Mouse (Mus musculus): ENCODE measurements around the gene Prkab1. TPM values are rescaled to one million over a fixed set of nuclear protein-coding genes. Genes with fewer than 3 reads are reported as not detected.

Gene Prkab1
- polyA plus RNA-seq, 1 experiment: 102 TPM

DNA sequence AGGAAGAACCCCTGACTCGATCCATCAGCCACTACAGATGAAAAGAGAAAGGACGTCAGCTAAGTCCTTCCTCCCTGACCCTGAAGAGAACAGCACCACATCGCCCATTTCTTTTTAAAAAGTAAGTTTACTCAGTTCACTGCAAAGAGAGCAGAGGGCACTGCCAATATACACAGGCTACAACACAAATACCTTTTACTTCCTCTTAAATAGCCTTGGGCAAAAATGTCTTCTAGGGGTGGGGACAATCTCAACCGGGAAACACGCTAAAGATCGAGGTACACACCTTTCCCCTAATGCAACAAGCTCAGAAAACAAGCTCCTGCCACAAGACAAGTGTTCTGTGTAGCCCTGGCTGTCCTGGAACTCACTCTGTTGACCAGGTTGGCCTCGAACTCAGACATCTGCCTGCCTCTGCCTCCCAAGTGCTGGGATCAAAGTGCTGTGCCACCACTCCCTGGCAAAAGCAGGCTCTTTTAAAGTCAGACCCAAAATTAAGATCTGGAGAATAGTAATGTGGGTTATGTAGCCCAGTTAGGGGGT is 1.6 kb downstream of the Prkab1 start:
- TF ChIP-seq CTCF (IDR thresholded peaks at IDR 0.05; ENCODE audit: borderline replicate concordance, control insufficient read depth, extremely low read depth, insufficient read depth, low read length, poor library complexity) (no peak), POLR2A (IDR thresholded peaks at IDR 0.05; ENCODE audit: control insufficient read depth, extremely low read depth, insufficient read depth, low read length, poor library complexity) (no peak)
- no peaks in the 10 kb centered on the region for H3K27me3 ChIP-seq (ENCODE audit: control insufficient read depth, insufficient read depth, low read length)
- H3K36me3 ChIP-seq (ENCODE audit: control insufficient read depth, insufficient read depth, low read length): peaks cover 30% of the 10 kb centered on the region
- H3K4me1 ChIP-seq (replicated peaks; ENCODE audit: control insufficient read depth, insufficient read depth, low read length): peaks cover 15% of the 10 kb centered on the region
- DNase-seq: no peak
- H3K27ac ChIP-seq (ENCODE audit: control insufficient read depth, insufficient read depth, low read length): no peak overlapping the region; the same call in 1 of the 2 replicates
- H3K4me3 ChIP-seq (ENCODE audit: control insufficient read depth, insufficient read depth, low read length): 0 out of 2 replicates have a peak overlapping the region, but pooled peaks have one; percentile 77
- WGBS: 54% methylated on average over 7 of the region's 7 CpGs

DNA sequence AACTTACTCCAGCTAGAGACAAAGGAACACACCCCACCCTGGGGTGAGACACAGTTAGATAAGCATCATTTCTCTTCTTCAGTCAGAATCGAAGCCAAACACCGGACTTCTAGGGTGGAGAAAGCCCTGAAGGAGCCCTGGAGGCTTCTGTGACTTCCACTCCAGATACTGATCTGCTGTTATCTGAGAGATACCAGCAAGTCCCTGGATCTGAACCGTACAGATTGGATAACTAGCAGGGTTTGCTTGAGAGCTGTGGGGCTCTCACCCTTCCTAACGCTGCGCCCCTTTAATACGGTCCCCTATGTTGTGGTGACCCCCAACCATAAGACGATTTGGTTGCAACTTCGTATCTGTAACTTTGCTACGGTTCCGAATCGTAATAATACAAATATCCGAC is 2.2 kb downstream of the Prkab1 start:
- Histone ChIP-seq H3K4me3 (ENCODE audit: control insufficient read depth, insufficient read depth, low read length) (no peak overlapping the region), H3K36me3 (ENCODE audit: control insufficient read depth, insufficient read depth, low read length) (peaks cover 36% of the 10 kb centered on the region), H3K27me3 (ENCODE audit: control insufficient read depth, insufficient read depth, low read length) (no peaks in the 10 kb centered on the region), H3K4me1 (replicated peaks; ENCODE audit: control insufficient read depth, insufficient read depth, low read length) (peaks cover 14% of the 10 kb centered on the region), H3K27ac (ENCODE audit: control insufficient read depth, insufficient read depth, low read length) (no peak overlapping the region)
- no peak for TF ChIP-seq POLR2A (IDR thresholded peaks at IDR 0.05; ENCODE audit: control insufficient read depth, extremely low read depth, insufficient read depth, low read length, poor library complexity)
- TF ChIP-seq CTCF (IDR thresholded peaks at IDR 0.05; ENCODE audit: borderline replicate concordance, control insufficient read depth, extremely low read depth, insufficient read depth, low read length, poor library complexity): no peak
- no peak for DNase-seq
- WGBS: 90% methylated on average over 12 of the region's 12 CpGs

- TF ChIP-seq POLR2A (IDR thresholded peaks at IDR 0.05; ENCODE audit: control insufficient read depth, extremely low read depth, insufficient read depth, low read length, poor library complexity) (no peak), CTCF (IDR thresholded peaks at IDR 0.05; ENCODE audit: borderline replicate concordance, control insufficient read depth, extremely low read depth, insufficient read depth, low read length, poor library complexity) (no peak)
- no peaks in the 10 kb centered on the region for H3K27me3 ChIP-seq (ENCODE audit: control insufficient read depth, insufficient read depth, low read length)
- no peak overlapping the region for H3K4me3 ChIP-seq (ENCODE audit: control insufficient read depth, insufficient read depth, low read length)
- H3K27ac ChIP-seq (ENCODE audit: control insufficient read depth, insufficient read depth, low read length): no peak overlapping the region
- no peak for DNase-seq
- peaks cover 14% of the 10 kb centered on the region for H3K4me1 ChIP-seq (replicated peaks; ENCODE audit: control insufficient read depth, insufficient read depth, low read length)
- 94% methylated on average over 14 of the region's 14 CpGs for WGBS
- peaks cover 41% of the 10 kb centered on the region for H3K36me3 ChIP-seq (ENCODE audit: control insufficient read depth, insufficient read depth, low read length)
These were observed 2.8 kb downstream of the Prkab1 start for GRCm38 (mm10) chr5:116021552-116021951.

- DNase-seq: no peak
- TF ChIP-seq CTCF (IDR thresholded peaks at IDR 0.05; ENCODE audit: borderline replicate concordance, control insufficient read depth, extremely low read depth, insufficient read depth, low read length, poor library complexity) (no peak), POLR2A (IDR thresholded peaks at IDR 0.05; ENCODE audit: control insufficient read depth, extremely low read depth, insufficient read depth, low read length, poor library complexity) (no peak)
- WGBS: 95% methylated on average over 11 of the region's 11 CpGs
- no peak overlapping the region for H3K4me3 ChIP-seq (ENCODE audit: control insufficient read depth, insufficient read depth, low read length)
- no peaks in the 10 kb centered on the region for H3K27me3 ChIP-seq (ENCODE audit: control insufficient read depth, insufficient read depth, low read length)
- peaks cover 12% of the 10 kb centered on the region for H3K4me1 ChIP-seq (replicated peaks; ENCODE audit: control insufficient read depth, insufficient read depth, low read length)
- H3K36me3 ChIP-seq (ENCODE audit: control insufficient read depth, insufficient read depth, low read length): peaks cover 61% of the 10 kb centered on the region
- no peak overlapping the region for H3K27ac ChIP-seq (ENCODE audit: control insufficient read depth, insufficient read depth, low read length)
These were observed 4.9 kb downstream of the Prkab1 start for GRCm38 (mm10) chr5:116019371-116019770.

GRCm38 (mm10) chr5:116018784-116019183 is 5.5 kb downstream of the Prkab1 start:
- no peak for DNase-seq
- no peak overlapping the region for H3K4me3 ChIP-seq (ENCODE audit: control insufficient read depth, insufficient read depth, low read length)
- H3K27me3 ChIP-seq (ENCODE audit: control insufficient read depth, insufficient read depth, low read length): no peaks in the 10 kb centered on the region
- H3K4me1 ChIP-seq (replicated peaks; ENCODE audit: control insufficient read depth, insufficient read depth, low read length): peaks cover 11% of the 10 kb centered on the region
- H3K27ac ChIP-seq (ENCODE audit: control insufficient read depth, insufficient read depth, low read length): no peak overlapping the region
- 90% methylated on average over 6 of the region's 6 CpGs for WGBS
- no peak for TF ChIP-seq POLR2A (IDR thresholded peaks at IDR 0.05; ENCODE audit: control insufficient read depth, extremely low read depth, insufficient read depth, low read length, poor library complexity)
- TF ChIP-seq CTCF (IDR thresholded peaks at IDR 0.05; ENCODE audit: borderline replicate concordance, control insufficient read depth, extremely low read depth, insufficient read depth, low read length, poor library complexity): no peak
- peaks cover 67% of the 10 kb centered on the region for H3K36me3 ChIP-seq (ENCODE audit: control insufficient read depth, insufficient read depth, low read length)

DNA sequence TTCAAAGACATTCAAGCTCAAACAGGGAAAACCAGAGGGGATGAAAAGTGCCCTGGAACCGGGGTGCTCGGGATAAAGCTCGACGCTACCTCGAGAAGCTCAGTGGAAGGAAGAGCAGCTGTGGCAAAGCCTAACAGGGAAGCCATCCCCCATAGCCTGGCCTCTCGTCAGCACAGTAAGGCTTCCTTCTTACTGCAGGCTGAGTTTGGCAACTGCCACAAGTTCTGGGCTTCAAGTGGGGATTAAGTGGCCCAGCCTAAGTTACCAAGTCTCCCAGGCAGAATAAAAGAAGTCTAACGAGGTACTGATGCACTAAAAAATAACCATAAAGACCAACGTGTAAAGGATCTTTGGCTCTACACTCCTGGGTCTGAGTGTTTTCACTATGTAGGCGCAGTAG is 6.1 kb downstream of the Prkab1 start:
- Histone ChIP-seq H3K27ac (ENCODE audit: control insufficient read depth, insufficient read depth, low read length) (no peak overlapping the region), H3K4me1 (replicated peaks; ENCODE audit: control insufficient read depth, insufficient read depth, low read length) (peaks cover 5% of the 10 kb centered on the region), H3K4me3 (ENCODE audit: control insufficient read depth, insufficient read depth, low read length) (no peak overlapping the region), H3K27me3 (ENCODE audit: control insufficient read depth, insufficient read depth, low read length) (no peaks in the 10 kb centered on the region), H3K36me3 (ENCODE audit: control insufficient read depth, insufficient read depth, low read length) (peaks cover 71% of the 10 kb centered on the region)
- 96% methylated on average over 9 of the region's 9 CpGs for WGBS
- TF ChIP-seq POLR2A (IDR thresholded peaks at IDR 0.05; ENCODE audit: control insufficient read depth, extremely low read depth, insufficient read depth, low read length, poor library complexity) (no peak), CTCF (IDR thresholded peaks at IDR 0.05; ENCODE audit: borderline replicate concordance, control insufficient read depth, extremely low read depth, insufficient read depth, low read length, poor library complexity) (no peak)
- DNase-seq: no peak

- Histone ChIP-seq H3K36me3 (ENCODE audit: control insufficient read depth, insufficient read depth, low read length) (peaks cover 71% of the 10 kb centered on the region), H3K27ac (ENCODE audit: control insufficient read depth, insufficient read depth, low read length) (no peak overlapping the region), H3K4me1 (replicated peaks; ENCODE audit: control insufficient read depth, insufficient read depth, low read length) (no peaks in the 10 kb centered on the region), H3K4me3 (ENCODE audit: control insufficient read depth, insufficient read depth, low read length) (no peak overlapping the region), H3K27me3 (ENCODE audit: control insufficient read depth, insufficient read depth, low read length) (no peaks in the 10 kb centered on the region)
- 98% methylated on average over 8 of the region's 8 CpGs for WGBS
- DNase-seq: no peak
- TF ChIP-seq POLR2A (IDR thresholded peaks at IDR 0.05; ENCODE audit: control insufficient read depth, extremely low read depth, insufficient read depth, low read length, poor library complexity) (no peak), CTCF (IDR thresholded peaks at IDR 0.05; ENCODE audit: borderline replicate concordance, control insufficient read depth, extremely low read depth, insufficient read depth, low read length, poor library complexity) (no peak)
These were observed 6.9 kb downstream of the Prkab1 start for GRCm38 (mm10) chr5:116017391-116017790.

Measured in thymus, adult 2 months (tissue).